Mouse (Mus musculus) midbrain, embryonic 12.5 days (tissue): ENCODE data around the gene Epb41l4b. TPM values are rescaled to one million over a fixed set of nuclear protein-coding genes. Genes with fewer than 3 reads are reported as not detected.
A peak's percentile ranks its signal among the peaks of the same experiment; 100 is the strongest.

Source experiments
- ATAC-seq: fragments of 200-750 bp; cut with Nextera tagmentation; 2 replicates; pipeline ENCODE4 v1.8.0; 2017; ENCODE audit warnings: low read depth, moderate TSS enrichment, moderate library complexity; ENCODE audit not compliant: low FRiP score
- H3K27ac ChIP-seq: fragments of 300-500 bp; sonication (generic); replicated peaks from 2 replicates; pipeline ENCODE4 v1.5.1; 2016; ENCODE audit warnings: mild to moderate bottlenecking
- H3K27me3 ChIP-seq: fragments of 300-500 bp; sonication (generic); 2 replicates; pipeline ENCODE4 v1.6.1; 2016; ENCODE audit warnings: mild to moderate bottlenecking
- H3K36me3 ChIP-seq: fragments of 300-500 bp; sonication (generic); 2 replicates; pipeline ENCODE4 v1.6.1; 2016
- H3K4me1 ChIP-seq: fragments of 300-500 bp; sonication (generic); 2 replicates; pipeline ENCODE4 v1.6.1; 2016
- H3K4me2 ChIP-seq: fragments of 300-500 bp; sonication (generic); replicated peaks from 2 replicates; pipeline ENCODE4 v1.6.1; 2016; ENCODE audit warnings: mild to moderate bottlenecking, moderate library complexity
- H3K4me3 ChIP-seq: fragments of 300-500 bp; sonication (generic); 2 replicates; pipeline ENCODE4 v1.5.1; 2016; ENCODE audit warnings: mild to moderate bottlenecking
- H3K9ac ChIP-seq: fragments of 300-500 bp; sonication (generic); replicated peaks from 2 replicates; pipeline ENCODE4 v1.6.1; 2016; ENCODE audit warnings: mild to moderate bottlenecking, moderate library complexity
- H3K9me3 ChIP-seq: fragments of 300-500 bp; sonication (generic); 2 replicates; pipeline ENCODE4 v1.6.1; 2016; ENCODE audit warnings: mild to moderate bottlenecking
- WGBS: fragments of 180-500 bp; shearing (Covaris S2); methylation state at CpG from one replicate; pipeline ENCODE4 v1.1.7; 2016; 5-methylcytosine and 5-hydroxymethylcytosine counted together
- polyA plus RNA-seq: library from polyadenylated mRNA; unstranded; fragments of >200 nt; fragmentation: Nextera tagmentation; extraction: Ambion mirVana; gene quantifications from 2 replicates; pipeline ENCODE4 v1.2.1, GENCODE M21; 2016

Epb41l4b gene
- polyA plus RNA-seq, 1 experiment from 2014 or later, result 2.0 TPM

DNA sequence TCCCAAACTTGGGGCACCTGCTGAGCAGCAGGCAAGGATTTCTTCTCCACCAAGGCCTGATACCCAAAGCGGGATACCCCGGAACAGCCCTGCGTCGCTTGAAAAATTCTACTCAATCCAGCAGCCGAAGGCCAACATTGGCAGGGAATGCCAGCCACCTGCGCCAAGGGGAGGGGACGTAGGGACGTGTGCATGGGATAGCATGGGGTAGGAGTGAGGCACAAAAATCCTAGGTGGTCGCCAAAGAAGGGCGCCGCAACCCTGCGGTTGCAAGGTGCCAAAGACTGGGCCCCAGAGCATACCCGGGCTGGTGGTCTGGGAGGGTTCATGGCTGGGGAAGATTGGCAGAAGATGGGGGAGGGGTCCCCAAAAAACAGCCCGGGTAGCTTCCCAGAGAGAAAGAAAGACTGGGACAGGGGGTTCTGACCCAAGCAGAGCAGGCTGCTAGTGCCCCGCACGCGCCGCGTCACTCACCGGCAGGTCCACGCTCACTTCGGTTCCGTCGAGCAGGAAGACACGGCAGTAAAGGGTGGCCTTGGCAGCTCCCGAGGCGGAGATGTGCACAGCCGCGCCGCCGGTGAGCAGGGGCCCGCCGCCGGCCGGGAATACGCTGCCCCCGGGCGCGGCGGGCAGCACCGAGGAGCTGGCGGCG is 737 bp downstream of the Epb41l4b start:
- peak; percentile 47 for ATAC-seq
- Histone ChIP-seq H3K27ac (no peak overlapping the region), H3K9me3 (no peaks in the 10 kb centered on the region), H3K36me3 (no peaks in the 10 kb centered on the region), H3K4me3 (peak overlapping the region; percentile 75), H3K4me1 (peaks cover 22% of the 10 kb centered on the region), H3K27me3 (peaks cover 68% of the 10 kb centered on the region), H3K9ac (peak overlapping the region; percentile 79), H3K4me2 (peak overlapping the region; percentile 85)
- WGBS, result under 1% methylated on average over 40 of the region's 43 CpGs

- Histone ChIP-seq H3K4me2 (peak overlapping the region; percentile 85), H3K27me3 (peaks cover 72% of the 10 kb centered on the region), H3K4me1 (peaks cover 22% of the 10 kb centered on the region), H3K9me3 (no peaks in the 10 kb centered on the region), H3K36me3 (no peaks in the 10 kb centered on the region), H3K27ac (no peak overlapping the region), H3K9ac (peak overlapping the region; percentile 28; the same call in 1 of the 2 replicates), H3K4me3 (peak overlapping the region; percentile 75)
- WGBS, result 3% methylated on average over 26 of the region's 26 CpGs
- no peak for ATAC-seq
Measured at GRCm38 (mm10) chr4:57141908-57142361, 1.3 kb downstream of the Epb41l4b start.

DNA sequence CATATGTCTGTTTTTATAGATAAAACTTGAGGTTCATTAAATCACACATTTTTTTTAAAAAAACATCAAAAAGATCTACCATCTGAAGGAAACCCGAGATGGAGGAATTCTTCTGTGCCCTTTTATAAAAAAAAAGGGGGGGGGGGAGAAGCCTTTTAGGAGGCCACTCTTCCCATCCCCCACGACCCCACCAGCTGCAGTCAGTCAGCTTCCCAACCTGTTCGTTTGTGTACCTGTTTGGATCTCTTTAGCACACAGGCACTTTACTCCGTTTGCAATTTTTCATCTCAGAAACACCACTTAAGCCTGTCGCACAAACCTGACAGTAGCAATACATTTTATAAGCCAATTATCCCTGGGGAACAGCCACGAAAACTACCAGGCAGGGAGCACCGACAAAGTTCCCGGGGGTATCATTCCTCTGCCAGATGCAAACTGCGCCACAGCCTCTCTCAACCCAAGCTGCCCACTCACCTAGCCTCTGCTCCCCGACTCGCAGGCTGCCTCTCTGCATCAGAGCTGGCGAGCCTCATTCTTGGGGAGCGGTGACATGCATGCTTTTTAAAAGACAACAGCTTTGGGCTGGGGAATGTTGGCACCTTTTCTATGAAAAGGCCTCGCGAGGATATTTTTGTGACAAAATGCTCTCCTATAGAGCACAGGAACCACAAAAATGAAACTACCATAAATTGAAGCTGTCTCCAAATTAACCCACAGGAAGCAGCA is 2.1 kb downstream of the Epb41l4b start:
- Histone ChIP-seq H3K27me3 (peaks cover 72% of the 10 kb centered on the region), H3K9me3 (no peaks in the 10 kb centered on the region), H3K4me3 (peak overlapping the region; percentile 75), H3K9ac (no peak overlapping the region), H3K4me2 (peak overlapping the region; percentile 85), H3K27ac (no peak overlapping the region), H3K4me1 (peaks cover 22% of the 10 kb centered on the region), H3K36me3 (no peaks in the 10 kb centered on the region)
- WGBS, result 23% methylated on average over 15 of the region's 15 CpGs
- ATAC-seq, result no peak

DNA sequence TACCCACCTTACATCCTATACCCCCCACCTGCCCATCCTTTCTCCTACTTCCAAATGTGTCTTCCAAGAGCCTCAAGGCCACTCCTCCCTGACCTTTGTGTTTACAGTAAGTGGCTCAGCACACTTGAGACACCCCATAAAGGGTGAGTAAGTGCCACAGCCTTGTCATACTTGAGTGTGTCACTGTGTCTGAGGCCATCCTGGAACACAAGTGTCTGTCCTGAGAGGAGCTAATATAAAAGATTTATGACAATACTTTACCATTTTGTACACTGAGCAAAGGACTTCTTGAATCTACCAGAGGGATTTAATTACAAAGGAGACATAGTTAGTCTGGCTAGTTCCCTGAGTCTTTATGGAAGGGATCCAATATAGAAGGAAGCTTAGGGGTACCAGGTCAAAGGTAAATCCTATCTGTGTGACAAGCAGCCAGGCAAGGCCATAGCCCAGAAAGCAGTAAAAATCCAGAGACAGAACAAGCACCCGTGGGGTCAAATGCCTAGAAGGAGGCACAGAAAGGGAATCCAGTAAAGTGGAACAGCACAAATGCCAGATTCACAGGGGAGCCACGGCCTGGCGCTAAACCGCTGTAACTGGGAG is 2.9 kb downstream of the Epb41l4b start:
- no peak for ATAC-seq
- 22% methylated on average over 4 of the region's 4 CpGs for WGBS
- no peak overlapping the region for H3K27ac ChIP-seq
- no peak overlapping the region for H3K4me3 ChIP-seq
- H3K9me3 ChIP-seq, result no peaks in the 10 kb centered on the region
- H3K36me3 ChIP-seq, result no peaks in the 10 kb centered on the region
- H3K27me3 ChIP-seq, result peaks cover 68% of the 10 kb centered on the region
- no peak overlapping the region for H3K9ac ChIP-seq
- peaks cover 22% of the 10 kb centered on the region for H3K4me1 ChIP-seq
- no peak overlapping the region for H3K4me2 ChIP-seq

GRCm38 (mm10) chr4:57139433-57139832 is 3.8 kb downstream of the Epb41l4b start:
- Histone ChIP-seq H3K9me3 (no peaks in the 10 kb centered on the region), H3K4me1 (peaks cover 22% of the 10 kb centered on the region), H3K27ac (no peak overlapping the region), H3K4me2 (no peak overlapping the region), H3K9ac (no peak overlapping the region), H3K4me3 (no peak overlapping the region), H3K27me3 (peaks cover 63% of the 10 kb centered on the region), H3K36me3 (no peaks in the 10 kb centered on the region)
- ATAC-seq, result no peak
- WGBS, result 66% methylated on average over 10 of the region's 10 CpGs

DNA sequence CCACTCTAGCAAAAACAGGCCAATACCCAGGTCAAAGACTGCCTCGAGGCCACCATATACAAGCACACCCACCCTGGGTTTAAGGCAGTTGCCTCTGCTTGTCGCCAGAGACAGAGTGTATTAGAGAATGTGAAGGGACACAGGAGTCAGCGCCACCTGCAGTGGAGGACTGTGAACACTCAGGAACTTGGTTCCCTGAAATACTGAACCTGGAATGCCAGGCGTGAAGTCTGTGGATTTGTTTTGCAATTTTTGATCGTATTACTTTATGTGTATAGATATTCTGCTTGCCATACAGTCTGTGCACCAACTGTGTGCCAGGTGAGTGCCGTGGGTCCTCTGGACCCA is 5.2 kb downstream of the Epb41l4b start:
- Histone ChIP-seq H3K27me3 (peaks cover 57% of the 10 kb centered on the region), H3K4me3 (no peak overlapping the region), H3K36me3 (no peaks in the 10 kb centered on the region), H3K9ac (no peak overlapping the region), H3K4me2 (no peak overlapping the region), H3K4me1 (peaks cover 19% of the 10 kb centered on the region), H3K27ac (no peak overlapping the region), H3K9me3 (no peaks in the 10 kb centered on the region)
- 82% methylated on average over 6 of the region's 6 CpGs for WGBS
- no peak for ATAC-seq

DNA sequence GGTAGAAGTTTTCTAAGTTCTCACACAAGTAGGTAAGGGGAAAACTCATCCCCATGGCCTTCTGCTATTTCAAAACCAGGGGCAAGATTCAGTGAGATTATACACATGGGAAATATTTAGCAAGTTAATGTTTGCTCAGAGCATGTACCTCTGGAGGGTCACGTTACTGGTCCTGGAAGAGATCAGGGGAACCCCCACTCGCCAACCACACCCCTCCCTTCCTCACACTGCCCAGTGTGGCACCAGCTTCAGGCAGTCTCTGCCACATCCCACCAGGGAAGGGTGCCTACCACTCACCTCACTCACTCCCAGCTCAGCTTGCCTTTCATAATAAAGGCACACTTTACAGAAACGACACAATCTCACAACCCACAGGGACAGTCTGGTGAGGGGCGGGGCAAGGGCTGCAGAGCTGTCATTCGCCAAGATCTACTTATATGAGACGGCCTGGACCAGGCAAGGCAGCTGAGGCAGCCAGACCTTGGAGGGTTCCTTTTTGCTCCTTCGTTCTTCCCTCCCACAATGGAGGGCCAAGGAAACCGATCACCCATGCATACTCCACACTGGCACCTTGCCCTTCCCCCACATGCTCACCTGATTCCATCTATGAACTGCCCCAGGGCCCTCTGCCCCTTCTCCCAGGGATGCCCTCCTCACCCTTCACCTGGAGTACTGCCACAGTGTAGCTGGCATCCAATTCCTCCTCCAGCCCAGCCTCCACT is 5.7 kb downstream of the Epb41l4b start:
- 78% methylated on average over 8 of the region's 8 CpGs for WGBS

GRCm38 (mm10) chr4:57135431-57135830 is 7.8 kb downstream of the Epb41l4b start:
- Histone ChIP-seq H3K4me3 (no peak overlapping the region), H3K4me1 (no peaks in the 10 kb centered on the region), H3K9me3 (no peaks in the 10 kb centered on the region), H3K27me3 (peaks cover 33% of the 10 kb centered on the region), H3K9ac (no peak overlapping the region), H3K36me3 (no peaks in the 10 kb centered on the region), H3K4me2 (no peak overlapping the region), H3K27ac (no peak overlapping the region)
- ATAC-seq, result no peak
- WGBS, result 86% methylated on average over 1 of the region's 1 CpGs

More for the DNA sequence above, 5.7 kb downstream of the Epb41l4b start:
- peaks cover 16% of the 10 kb centered on the region for H3K4me1 ChIP-seq
- no peaks in the 10 kb centered on the region for H3K36me3 ChIP-seq
- H3K27me3 ChIP-seq, result peaks cover 54% of the 10 kb centered on the region
- no peak overlapping the region for H3K4me2 ChIP-seq
- H3K4me3 ChIP-seq, result no peak overlapping the region
- ATAC-seq, result no peak
- no peaks in the 10 kb centered on the region for H3K9me3 ChIP-seq
- H3K9ac ChIP-seq, result no peak overlapping the region
- H3K27ac ChIP-seq, result no peak overlapping the region

- H3K9me3 ChIP-seq, result no peaks in the 10 kb centered on the region
- no peak overlapping the region for H3K9ac ChIP-seq
- no peak overlapping the region for H3K4me2 ChIP-seq
- no peak overlapping the region for H3K4me3 ChIP-seq
- WGBS, result 69% methylated on average over 4 of the region's 4 CpGs
- no peaks in the 10 kb centered on the region for H3K4me1 ChIP-seq
- peaks cover 24% of the 10 kb centered on the region for H3K27me3 ChIP-seq
- H3K36me3 ChIP-seq, result no peaks in the 10 kb centered on the region
- ATAC-seq, result no peak
- no peak overlapping the region for H3K27ac ChIP-seq
Measured at GRCm38 (mm10) chr4:57134554-57134953, 8.7 kb downstream of the Epb41l4b start.

- no peaks in the 10 kb centered on the region for H3K9me3 ChIP-seq
- no peak overlapping the region for H3K4me2 ChIP-seq
- no peaks in the 10 kb centered on the region for H3K4me1 ChIP-seq
- H3K27ac ChIP-seq, result no peak overlapping the region
- WGBS, result 83% methylated on average over 10 of the region's 10 CpGs
- ATAC-seq, result no peak
- peaks cover 3% of the 10 kb centered on the region; the same call in 1 of the 2 replicates for H3K27me3 ChIP-seq
- H3K4me3 ChIP-seq, result no peak overlapping the region
- H3K9ac ChIP-seq, result no peak overlapping the region
- no peaks in the 10 kb centered on the region for H3K36me3 ChIP-seq
Measured at GRCm38 (mm10) chr4:57131839-57132238, 11.4 kb downstream of the Epb41l4b start.

- Histone ChIP-seq H3K36me3 (no peaks in the 10 kb centered on the region), H3K4me1 (no peaks in the 10 kb centered on the region), H3K27ac (no peak overlapping the region), H3K9ac (no peak overlapping the region), H3K9me3 (no peaks in the 10 kb centered on the region), H3K4me3 (no peak overlapping the region), H3K4me2 (no peak overlapping the region), H3K27me3 (peaks cover 3% of the 10 kb centered on the region; the same call in 1 of the 2 replicates)
- no peak for ATAC-seq
- 71% methylated on average over 11 of the region's 11 CpGs for WGBS
Measured at GRCm38 (mm10) chr4:57129718-57130515, 13.3 kb downstream of the Epb41l4b start.
